Comparison of ENCODE assay signal across 21 mouse cellular contexts in genomic region chrX:77617368-77618144, GRCm38 (mm10).
DNase-seq lines count a peak whose midpoint lies in the region; ATAC-seq and TF ChIP-seq lines count a peak whose summit lies in the region.
"Had no signal": no experiment of that assay in that cellular context is flagged by ENCODE, and none has a peak within 500 bp of the region (broad histone marks: within the 10 kb centered on the region; RNA-seq: fewer than 3 reads in every experiment).

No protein-coding gene starts in this region.

- 0 out of 2 replicates have a peak overlapping the region, but pooled peaks have one; percentile 4 for H3K4me2 ChIP-seq in heart, embryonic 15.5 days
- H3K4me2 ChIP-seq in lung, postnatal 0 days (replicated peaks; ENCODE audit: low read depth, low read length) = no peak overlapping the region
- H3K4me2 ChIP-seq: hindbrain, embryonic 15.5 days; intestine, embryonic 15.5 days had no signal

- peak overlapping the region; percentile 81 for H3K27ac ChIP-seq in heart, embryonic 15.5 days
- H3K27ac ChIP-seq in lung, postnatal 0 days (ENCODE audit: low read length) = no peak overlapping the region
- H3K27ac ChIP-seq: hindbrain, embryonic 15.5 days; intestine, embryonic 15.5 days; left cerebral cortex, adult 2 months had no signal

- peaks cover 7% of the 10 kb centered on the region for H3K4me1 ChIP-seq in heart, embryonic 15.5 days (replicated peaks)
- no peaks in the 10 kb centered on the region for H3K4me1 ChIP-seq in lung, postnatal 0 days (ENCODE audit: insufficient read depth, low read depth, low read length)
- H3K4me1 ChIP-seq: hindbrain, embryonic 15.5 days; intestine, embryonic 15.5 days had no signal

- TF ChIP-seq CTCF in lung, postnatal 0 days (IDR thresholded peaks at IDR 0.05) = no peak

- H3K9me3 ChIP-seq in heart, embryonic 15.5 days (replicated peaks) = no peaks in the 10 kb centered on the region
- no peaks in the 10 kb centered on the region for H3K9me3 ChIP-seq in lung, postnatal 0 days (ENCODE audit: low read length)
- H3K9me3 ChIP-seq: hindbrain, embryonic 15.5 days; intestine, embryonic 15.5 days; megakaryocyte, embryonic 14.5 days had no signal

- no peaks in the 10 kb centered on the region for H3K36me3 ChIP-seq in heart, embryonic 15.5 days
- H3K36me3 ChIP-seq in lung, postnatal 0 days (ENCODE audit: insufficient read depth, low read length) = no peaks in the 10 kb centered on the region
- H3K36me3 ChIP-seq: hindbrain, embryonic 15.5 days; intestine, embryonic 15.5 days had no signal

- peak; percentile 35 for DNase-seq in heart, adult 11 months
- DNase-seq in heart, adult 8-10 months (ENCODE audit: low spot score) = no peak
- no peak for DNase-seq in heart, postnatal 14 days
- DNase-seq in NIH3T3 (ENCODE audit: low read depth) = peak; percentile 56
- peak; percentile 58 for DNase-seq in skeletal muscle tissue, adult 2 months (ENCODE audit: low read depth, low spot score)
- no peak for DNase-seq in lung, postnatal 0 days (ENCODE audit: low spot score)
- DNase-seq: adrenal gland, postnatal 14 days; cerebellum, adult 11 months; cerebellum, postnatal 25 days; embryo, embryonic 11 days; kidney, postnatal 36 days; layer of hippocampus, adult 9-11 months; left cerebral cortex, postnatal 4 days; liver; midbrain, embryonic 14.5 days; right cerebral cortex, postnatal 25 days had no signal

- peak; percentile 79 for ATAC-seq in heart, embryonic 15.5 days (replicated peaks; ENCODE audit: insufficient number of reproducible peaks, insufficient read depth, low FRiP score, low read depth)
- ATAC-seq in lung, postnatal 0 days = no peak
- ATAC-seq: intestine, embryonic 15.5 days had no signal

- no peak overlapping the region for H3K4me3 ChIP-seq in heart, embryonic 15.5 days
- H3K4me3 ChIP-seq in lung, postnatal 0 days (ENCODE audit: low read depth, low read length) = no peak overlapping the region
- H3K4me3 ChIP-seq: hindbrain, embryonic 15.5 days; intestine, embryonic 15.5 days; left cerebral cortex, adult 2 months; megakaryocyte, embryonic 14.5 days had no signal

- no peak for TF ChIP-seq EP300 in lung, postnatal 0 days (IDR thresholded peaks at IDR 0.05)

- no peaks in the 10 kb centered on the region for H3K27me3 ChIP-seq in heart, embryonic 15.5 days
- no peaks in the 10 kb centered on the region for H3K27me3 ChIP-seq in lung, postnatal 0 days (replicated peaks; ENCODE audit: insufficient read depth, low read length)
- H3K27me3 ChIP-seq: hindbrain, embryonic 15.5 days; intestine, embryonic 15.5 days had no signal

- no peak overlapping the region for H3K9ac ChIP-seq in heart, embryonic 15.5 days
- no peak overlapping the region for H3K9ac ChIP-seq in lung, postnatal 0 days (replicated peaks; ENCODE audit: low read depth)
- H3K9ac ChIP-seq: hindbrain, embryonic 15.5 days; intestine, embryonic 15.5 days had no signal

- intact Hi-C loops in heart, postnatal 14 days (cut with DNase I) = no loop called here

- 53% methylated on average over 6 of the region's 6 CpGs for WGBS in heart, embryonic 15.5 days
- 77% methylated on average over 6 of the region's 6 CpGs for WGBS in lung, postnatal 0 days

Comparison
In these comparisons a context has a peak if more than half of its experiments do, and no peak if none do; other contexts are left out.
1. DNase-seq: peak in heart, adult 11 months (single experiment), NIH3T3 (single experiment) and skeletal muscle tissue, adult 2 months (single experiment); none in heart, adult 8-10 months (single experiment), heart, postnatal 14 days (0 of 2) and lung, postnatal 0 days (single experiment).